Mouse (Mus musculus): ENCODE data around the gene N4bp2. TPM values are rescaled to one million over a fixed set of nuclear protein-coding genes. Genes with fewer than 3 reads are reported as not detected.

Gene N4bp2
- total and polyA plus RNA-seq, 2 experiments from 2014 or later = 12.0 to 33.0 TPM

GRCm38 (mm10) chr5:65873212-65873611 is 109.9 kb downstream of the N4bp2 start:
- no peaks in the 10 kb centered on the region for H3K27me3 ChIP-seq (ENCODE audit: insufficient read depth, low read length)
- H3K27ac ChIP-seq (ENCODE audit: low read depth, low read length) = no peak overlapping the region
- H3K4me2 ChIP-seq (ENCODE audit: low read depth, low read length, poor library complexity, severe bottlenecking) = no peak overlapping the region
- H3K9ac ChIP-seq (replicated peaks; ENCODE audit: low read length, poor library complexity, severe bottlenecking) = no peak overlapping the region
- no peaks in the 10 kb centered on the region for H3K4me1 ChIP-seq (ENCODE audit: insufficient read depth, low read length)
- 83% methylated on average over 4 of the region's 4 CpGs for WGBS
- no peak overlapping the region for H3K4me3 ChIP-seq (ENCODE audit: low read depth, low read length)
- no peak for TF ChIP-seq CTCF (IDR thresholded peaks at IDR 0.05)
- ATAC-seq (ENCODE audit: low FRiP score) (no peak), DNase-seq (ENCODE audit: low spot score) (no peak)
- H3K9me3 ChIP-seq (ENCODE audit: low read length) = no peaks in the 10 kb centered on the region
- H3K36me3 ChIP-seq (ENCODE audit: insufficient read depth, low read length) = no peaks in the 10 kb centered on the region

- Histone ChIP-seq H3K9ac (replicated peaks; ENCODE audit: low read length, poor library complexity, severe bottlenecking) (no peak overlapping the region), H3K27me3 (ENCODE audit: insufficient read depth, low read length) (no peaks in the 10 kb centered on the region), H3K4me2 (ENCODE audit: low read depth, low read length, poor library complexity, severe bottlenecking) (no peak overlapping the region), H3K9me3 (ENCODE audit: low read length) (no peaks in the 10 kb centered on the region), H3K4me3 (ENCODE audit: low read depth, low read length) (no peak overlapping the region), H3K36me3 (ENCODE audit: insufficient read depth, low read length) (no peaks in the 10 kb centered on the region), H3K4me1 (ENCODE audit: insufficient read depth, low read length) (no peaks in the 10 kb centered on the region), H3K27ac (ENCODE audit: low read depth, low read length) (no peak overlapping the region)
- ATAC-seq (ENCODE audit: low FRiP score) (no peak), DNase-seq (ENCODE audit: low spot score) (no peak)
- WGBS = 90% methylated on average over 7 of the region's 7 CpGs
- no peak for TF ChIP-seq CTCF (IDR thresholded peaks at IDR 0.05)
Observed at GRCm38 (mm10) chr5:65875269-65875668, 111.9 kb downstream of the N4bp2 start.

- H3K9me3 ChIP-seq (ENCODE audit: low read length) = no peaks in the 10 kb centered on the region
- H3K4me1 ChIP-seq (ENCODE audit: insufficient read depth, low read length) = no peaks in the 10 kb centered on the region
- H3K36me3 ChIP-seq (ENCODE audit: insufficient read depth, low read length) = no peaks in the 10 kb centered on the region
- ATAC-seq (ENCODE audit: low FRiP score) (no peak), DNase-seq (ENCODE audit: low spot score) (no peak)
- no peak for TF ChIP-seq CTCF (IDR thresholded peaks at IDR 0.05)
- H3K27me3 ChIP-seq (ENCODE audit: insufficient read depth, low read length) = no peaks in the 10 kb centered on the region
- no peak overlapping the region for H3K4me3 ChIP-seq (ENCODE audit: low read depth, low read length)
- no peak overlapping the region for H3K9ac ChIP-seq (replicated peaks; ENCODE audit: low read length, poor library complexity, severe bottlenecking)
- 79% methylated on average over 3 of the region's 3 CpGs for WGBS
- no peak overlapping the region for H3K4me2 ChIP-seq (ENCODE audit: low read depth, low read length, poor library complexity, severe bottlenecking)
- H3K27ac ChIP-seq (ENCODE audit: low read depth, low read length) = no peak overlapping the region
Observed at GRCm38 (mm10) chr5:65878367-65878766, 115.0 kb downstream of the N4bp2 start.

Other genes with a start within 250 kb of the N4bp2 start
- 189 and 204 TPM in 2 replicates for gene Smim14, start 226.3 kb upstream of the N4bp2 start, total RNA-seq (2014; rRNA removed)
- 222 and 238 TPM in 2 replicates for gene Smim14, start 226.3 kb upstream of the N4bp2 start, polyA plus RNA-seq (2015; fragmentation: Nextera tagmentation; extraction: Ambion mirVana)
- gene Ube2k, start 226.3 kb upstream of the N4bp2 start, total RNA-seq (2014; rRNA removed) = 40.4 and 55.0 TPM in 2 replicates
- 186 and 194 TPM in 2 replicates for gene Ube2k, start 226.3 kb upstream of the N4bp2 start, polyA plus RNA-seq (2015; fragmentation: Nextera tagmentation; extraction: Ambion mirVana)
- 66.5 and 78.7 TPM in 2 replicates for gene Pds5a, start 65.2 kb upstream of the N4bp2 start, total RNA-seq (2014; rRNA removed)
- gene Pds5a, start 65.2 kb upstream of the N4bp2 start, polyA plus RNA-seq (2015; fragmentation: Nextera tagmentation; extraction: Ambion mirVana) = 16.5 and 21.2 TPM in 2 replicates
- 0.33 and 1.5 TPM in 2 replicates for gene Rhoh, start 97.7 kb downstream of the N4bp2 start, total RNA-seq (2014; rRNA removed)
- gene Rhoh, start 97.7 kb downstream of the N4bp2 start, polyA plus RNA-seq (2015; fragmentation: Nextera tagmentation; extraction: Ambion mirVana) = 0.38 and 0.51 TPM in 2 replicates
- not detected in 2 replicates for gene Chrna9, start 171.4 kb downstream of the N4bp2 start, total RNA-seq (2014; rRNA removed)
- not detected in 2 replicates for gene Chrna9, start 171.4 kb downstream of the N4bp2 start, polyA plus RNA-seq (2015; fragmentation: Nextera tagmentation; extraction: Ambion mirVana)
- not detected in 2 replicates for gene 9130230L23Rik, start 240.8 kb downstream of the N4bp2 start, total RNA-seq (2014; rRNA removed)
- gene 9130230L23Rik, start 240.8 kb downstream of the N4bp2 start, polyA plus RNA-seq (2015; fragmentation: Nextera tagmentation; extraction: Ambion mirVana) = not detected in 2 replicates